8 mouse cellular contexts compared by ENCODE assay signal in the genomic region with DNA sequence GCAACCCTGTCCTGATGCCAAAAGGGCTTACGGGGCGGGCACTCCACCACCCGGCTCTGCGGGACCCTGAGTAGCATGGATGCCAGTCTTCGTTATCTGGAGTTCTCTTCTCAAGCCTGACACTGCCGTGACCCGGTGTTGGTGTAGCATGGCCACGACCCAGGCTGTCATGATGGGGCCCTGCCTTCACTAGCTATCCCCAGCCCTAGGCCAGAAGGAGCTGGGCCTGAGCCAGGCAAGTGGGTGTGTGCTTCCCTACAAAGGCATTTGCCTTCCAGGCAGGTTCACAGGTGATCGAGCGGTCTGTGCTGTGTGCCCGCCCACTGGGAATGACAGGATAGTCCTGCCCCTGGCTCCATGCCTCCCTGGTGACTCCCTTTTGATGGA. TPM values are rescaled to one million over a fixed set of nuclear protein-coding genes. Genes with fewer than 3 reads are reported as not detected.
DNase-seq lines count a peak whose midpoint lies in the region; ATAC-seq lines count a peak whose summit lies in the region.

No protein-coding gene starts in this region.

- H3K9me3 ChIP-seq in intestine, embryonic 16.5 days (ENCODE audit: control insufficient read depth, low read length) = no peaks in the 10 kb centered on the region
- no peaks in the 10 kb centered on the region for H3K9me3 ChIP-seq in liver, embryonic 15.5 days (replicated peaks)
- no peaks in the 10 kb centered on the region for H3K9me3 ChIP-seq in neural tube, embryonic 12.5 days

- H3K4me2 ChIP-seq in intestine, embryonic 16.5 days (ENCODE audit: low read depth, low read length) = peak overlapping the region; percentile 68
- peak overlapping the region; percentile 82 for H3K4me2 ChIP-seq in liver, embryonic 15.5 days
- peak overlapping the region; percentile 95 for H3K4me2 ChIP-seq in neural tube, embryonic 12.5 days (replicated peaks)

- H3K9ac ChIP-seq in intestine, embryonic 16.5 days (ENCODE audit: low read depth, low read length) = peak overlapping the region; percentile 91
- peak overlapping the region; percentile 45; the same call in 1 of the 2 replicates for H3K9ac ChIP-seq in liver, embryonic 15.5 days
- peak overlapping the region; percentile 94 for H3K9ac ChIP-seq in neural tube, embryonic 12.5 days

- H3K36me3 ChIP-seq in intestine, embryonic 16.5 days (ENCODE audit: control insufficient read depth, insufficient read depth, low read length) = no peaks in the 10 kb centered on the region
- no peaks in the 10 kb centered on the region for H3K36me3 ChIP-seq in liver, embryonic 15.5 days (replicated peaks)
- peaks cover 5% of the 10 kb centered on the region; the same call in 1 of the 2 replicates for H3K36me3 ChIP-seq in neural tube, embryonic 12.5 days

- H3K27ac ChIP-seq in intestine, embryonic 16.5 days (ENCODE audit: low read length) = peak overlapping the region; percentile 95
- H3K27ac ChIP-seq in liver, embryonic 15.5 days (replicated peaks) = no peak overlapping the region
- H3K27ac ChIP-seq in neural tube, embryonic 12.5 days = peak overlapping the region; percentile 93

- ATAC-seq in intestine, embryonic 16.5 days = peak; percentile 68
- ATAC-seq in liver, embryonic 15.5 days (ENCODE audit: insufficient read depth) = peak; percentile 24; the same call in 1 of the 2 replicates
- peak; percentile 38 for ATAC-seq in neural tube, embryonic 12.5 days (ENCODE audit: low FRiP score, low read depth)

- 2% methylated on average over 11 of the region's 11 CpGs for WGBS in intestine, embryonic 16.5 days
- WGBS in liver, embryonic 15.5 days (ENCODE audit: insufficient replicate concordance) = 5% methylated on average over 11 of the region's 11 CpGs
- 1% methylated on average over 11 of the region's 11 CpGs for WGBS in neural tube, embryonic 12.5 days

- H3K4me3 ChIP-seq in intestine, embryonic 16.5 days (ENCODE audit: low read length) = peak overlapping the region; percentile 82
- peak overlapping the region; percentile 62 for H3K4me3 ChIP-seq in liver, embryonic 15.5 days (replicated peaks)
- peak overlapping the region; percentile 91 for H3K4me3 ChIP-seq in neural tube, embryonic 12.5 days

- H3K4me1 ChIP-seq in intestine, embryonic 16.5 days (ENCODE audit: control insufficient read depth, insufficient read depth, low read length) = peaks cover 31% of the 10 kb centered on the region
- peaks cover 8% of the 10 kb centered on the region for H3K4me1 ChIP-seq in liver, embryonic 15.5 days (replicated peaks)
- peaks cover 60% of the 10 kb centered on the region for H3K4me1 ChIP-seq in neural tube, embryonic 12.5 days

- DNase-seq in retina, postnatal 1 day = peak; percentile 55
- no peak for DNase-seq in retina, embryonic 14.5 days (ENCODE audit: low spot score)
- peak; percentile 86 to 89 for DNase-seq in cerebellum, adult 18-20 months
- DNase-seq in gastrocnemius, adult 8-10 months (ENCODE audit: low spot score in 2 of 2) = peak; percentile 34 to 45
- DNase-seq in embryo, embryonic 9.5 days (ENCODE audit: extremely low spot score) = no peak

- no peaks in the 10 kb centered on the region for H3K27me3 ChIP-seq in intestine, embryonic 16.5 days (replicated peaks; ENCODE audit: control insufficient read depth, insufficient read depth, low read length)
- H3K27me3 ChIP-seq in liver, embryonic 15.5 days = peaks cover 19% of the 10 kb centered on the region
- H3K27me3 ChIP-seq in neural tube, embryonic 12.5 days (replicated peaks) = no peaks in the 10 kb centered on the region

RNA-seq across cellular contexts. Expression of a gene that starts 0.6 kb away (rescaled TPM):
- 1 to 10 TPM in 3 of 4 experiments, under 1 TPM in 1; 0.75 to 3.6 (median 1.6) TPM for total RNA-seq in gastrocnemius, adult 8-10 months (2022)
- polyA plus RNA-seq in intestine, embryonic 16.5 days (2015; fragmentation: Nextera tagmentation; extraction: Ambion mirVana) = 22.6 and 23.2 TPM in 2 replicates
- polyA plus RNA-seq in liver, embryonic 15.5 days (2015; fragmentation: Nextera tagmentation; extraction: Ambion mirVana) = 2.6 and 2.9 TPM in 2 replicates
- polyA plus RNA-seq in neural tube, embryonic 12.5 days (2016; fragmentation: Nextera tagmentation; extraction: Ambion mirVana) = 112 and 118 TPM in 2 replicates

RNA-seq across cellular contexts. Expression of a gene that starts 21.6 kb away (rescaled TPM):
- not detected for total RNA-seq in gastrocnemius, adult 8-10 months (2022)
- 0.26 and 0.27 TPM in 2 replicates for polyA plus RNA-seq in intestine, embryonic 16.5 days (2015; fragmentation: Nextera tagmentation; extraction: Ambion mirVana)
- 0.03 TPM in 1 of 2 replicates, not detected in the other for polyA plus RNA-seq in liver, embryonic 15.5 days (2015; fragmentation: Nextera tagmentation; extraction: Ambion mirVana)
- 0.10 and 0.11 TPM in 2 replicates for polyA plus RNA-seq in neural tube, embryonic 12.5 days (2016; fragmentation: Nextera tagmentation; extraction: Ambion mirVana)

RNA-seq across cellular contexts. Expression of a gene that starts 36.0 kb away (rescaled TPM):
- total RNA-seq in gastrocnemius, adult 8-10 months (2022) = 10 to 100 TPM; 19.6 to 21.5 (median 20.6) TPM
- 23.3 and 24.1 TPM in 2 replicates for polyA plus RNA-seq in intestine, embryonic 16.5 days (2015; fragmentation: Nextera tagmentation; extraction: Ambion mirVana)
- 8.3 and 9.8 TPM in 2 replicates for polyA plus RNA-seq in liver, embryonic 15.5 days (2015; fragmentation: Nextera tagmentation; extraction: Ambion mirVana)
- 36.1 and 36.3 TPM in 2 replicates for polyA plus RNA-seq in neural tube, embryonic 12.5 days (2016; fragmentation: Nextera tagmentation; extraction: Ambion mirVana)

RNA-seq across cellular contexts. Expression of a gene that starts 44.8 kb away (rescaled TPM):
- under 1 TPM; 0.22 to 0.51 (median 0.47) TPM for total RNA-seq in gastrocnemius, adult 8-10 months (2022)
- 0.86 and 1.1 TPM in 2 replicates for polyA plus RNA-seq in intestine, embryonic 16.5 days (2015; fragmentation: Nextera tagmentation; extraction: Ambion mirVana)
- polyA plus RNA-seq in liver, embryonic 15.5 days (2015; fragmentation: Nextera tagmentation; extraction: Ambion mirVana) = 2.3 and 2.9 TPM in 2 replicates
- polyA plus RNA-seq in neural tube, embryonic 12.5 days (2016; fragmentation: Nextera tagmentation; extraction: Ambion mirVana) = 1.0 and 1.7 TPM in 2 replicates

Comparison
In these comparisons a context has a peak if more than half of its experiments do, and no peak if none do; other contexts are left out.
1. DNase-seq: peak in retina, postnatal 1 day (single experiment), cerebellum, adult 18-20 months (2 of 2) and gastrocnemius, adult 8-10 months (2 of 2); none in retina, embryonic 14.5 days (single experiment) and embryo, embryonic 9.5 days (single experiment).
2. Peak in every context shown above with its lines, with median percentiles within 50 percentile points of each other: ATAC-seq, H3K4me2 ChIP-seq, H3K4me3 ChIP-seq and H3K9ac ChIP-seq.